Mouse (Mus musculus) cerebellum, adult 2 months (tissue): ENCODE data around the gene Vsig10.
"Not testable (repeated sequence)": the region's sequence is repeated elsewhere in the genome, so short reads cannot be mapped to it uniquely, and the experiment has no call there.

ENCODE experiments used
- CTCF ChIP-seq: fragments of 200-500 bp; IDR thresholded peaks from 2 replicates; pipeline ENCODE4 v1.5.1; 2011; ENCODE audit warnings: low read depth, mild to moderate bottlenecking, control low read depth, low read length, moderate library complexity, borderline replicate concordance; ENCODE audit not compliant: insufficient read depth
- POLR2A ChIP-seq: fragments of 200-500 bp; IDR thresholded peaks from 2 replicates; pipeline ENCODE4 v1.6.1; 2011; ENCODE audit warnings: low read length, control low read depth, borderline replicate concordance; ENCODE audit not compliant: insufficient read depth

DNA sequence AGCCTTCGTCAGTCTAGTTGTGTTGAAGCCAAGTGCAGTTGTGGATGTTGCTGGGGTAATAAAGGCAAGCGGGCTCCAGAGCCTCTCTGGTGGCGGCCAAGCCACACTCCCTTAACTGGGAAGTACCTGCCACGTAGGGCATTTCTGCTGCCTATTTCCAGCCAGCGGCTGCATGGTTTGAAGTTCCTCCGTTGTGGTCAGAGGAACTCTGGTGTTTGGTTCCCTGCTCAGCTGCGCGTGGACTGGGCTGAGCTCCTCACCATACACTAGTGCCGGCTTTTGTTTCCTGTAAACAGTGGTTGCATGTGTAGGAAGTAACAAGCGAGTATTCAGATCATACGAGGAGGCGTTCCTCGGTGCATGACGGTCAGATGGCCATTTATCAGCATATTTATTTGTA lies 58.8 kb downstream of the Vsig10 start:
- not testable (repeated sequence) for TF ChIP-seq POLR2A, CTCF
